Mouse (Mus musculus) forebrain, embryonic 16.5 days (tissue): ENCODE results near the gene Gm17079. TPM values are rescaled to one million over a fixed set of nuclear protein-coding genes. Genes with fewer than 3 reads are reported as not detected.

ENCODE experiments used
- polyA plus RNA-seq: library from polyadenylated mRNA; unstranded; fragments of >200 nt; fragmentation: Nextera tagmentation; extraction: Ambion mirVana; gene quantifications from 2 replicates; pipeline ENCODE4 v1.2.1, GENCODE M21; 2015

Gm17079 gene
- polyA plus RNA-seq, 1 experiment from 2014 or later: not detected

Other genes with a start within 250 kb of the Gm17079 start
- not detected in 2 replicates for gene Vmn2r89, start 243.6 kb downstream of the Gm17079 start, polyA plus RNA-seq
- not detected in 2 replicates for gene Gm5622, start 142.7 kb downstream of the Gm17079 start, polyA plus RNA-seq
- gene Gm17175, start 121.4 kb downstream of the Gm17079 start, polyA plus RNA-seq: not detected in 2 replicates
- gene Gm17174, start 103.3 kb downstream of the Gm17079 start, polyA plus RNA-seq: not detected in 2 replicates
- not detected in 2 replicates for gene Gm17078, start 84.2 kb downstream of the Gm17079 start, polyA plus RNA-seq
- gene Gm4181, start 59.8 kb downstream of the Gm17079 start, polyA plus RNA-seq: not detected in 2 replicates
- gene Gm5800, start 21.7 kb upstream of the Gm17079 start, polyA plus RNA-seq: not detected in 2 replicates
- gene Ang4, start 78.1 kb upstream of the Gm17079 start, polyA plus RNA-seq: not detected in 2 replicates
- not detected in 2 replicates for gene AY358078, start 104.6 kb upstream of the Gm17079 start, polyA plus RNA-seq
- gene Ear6, start 158.2 kb upstream of the Gm17079 start, polyA plus RNA-seq: not detected in 2 replicates
- 69.0 and 94.7 TPM in 2 replicates for gene Mettl17, start 189.4 kb upstream of the Gm17079 start, polyA plus RNA-seq
- gene Slc39a2, start 197.4 kb upstream of the Gm17079 start, polyA plus RNA-seq: 1.5 and 2.6 TPM in 2 replicates
- gene Ndrg2, start 218.7 kb upstream of the Gm17079 start, polyA plus RNA-seq: 169 and 179 TPM in 2 replicates
- not detected in 2 replicates for gene Tppp2, start 223.0 kb upstream of the Gm17079 start, polyA plus RNA-seq
- not detected in 2 replicates for gene Rnase13, start 227.3 kb upstream of the Gm17079 start, polyA plus RNA-seq